Mouse (Mus musculus): ENCODE data around the gene Olfr307. TPM values are rescaled to one million over a fixed set of nuclear protein-coding genes. Genes with fewer than 3 reads are reported as not detected.
"Not testable (repeated sequence)": the region's sequence is repeated elsewhere in the genome, so short reads cannot be mapped to it uniquely, and the experiment has no call there.

Gene Olfr307
- under 1 TPM in 1 of 3 experiments, not detected in 2; 0.07 TPM for polyA plus RNA-seq (2017; shearing (Covaris generic))

GRCm38 (mm10) chr7:86337486-86337885, at the start of gene Olfr307:
TSS of gene Olfr307 (minus strand) at chr7:86337586.
- ATAC-seq: no peak

GRCm38 (mm10) chr7:86386558-86386957, 49.2 kb upstream of the Olfr307 start, which contains the start of gene Olfr304:
TSS of gene Olfr304 (minus strand) at chr7:86386658.
- ATAC-seq: no peak

GRCm38 (mm10) chr7:86385769-86386168, 48.4 kb upstream of the Olfr307 start:
- no peak for ATAC-seq

GRCm38 (mm10) chr7:86366828-86367227, 29.4 kb upstream of the Olfr307 start, which contains the start of gene Olfr305:
TSS of gene Olfr305 (minus strand) at chr7:86366928.
- ATAC-seq: no peak

- not testable (repeated sequence) for ATAC-seq
Measured at GRCm38 (mm10) chr7:86346296-86346695, 8.9 kb upstream of the Olfr307 start.

GRCm38 (mm10) chr7:86344253-86344652, 6.9 kb upstream of the Olfr307 start:
- no peak for ATAC-seq

- no peak for ATAC-seq
Measured at GRCm38 (mm10) chr7:86342881-86343565, 5.6 kb upstream of the Olfr307 start.

- no peak for ATAC-seq
Measured at GRCm38 (mm10) chr7:86325530-86325929, 11.9 kb downstream of the Olfr307 start, which contains the start of gene Olfr308. TSS of gene Olfr308 (minus strand) at chr7:86325630.

GRCm38 (mm10) chr7:86321323-86321722, 16.1 kb downstream of the Olfr307 start:
- ATAC-seq: no peak

- no peak for ATAC-seq
Measured at GRCm38 (mm10) chr7:86313608-86314007, 23.8 kb downstream of the Olfr307 start, which contains the start of gene Olfr309. TSS of gene Olfr309 (minus strand) at chr7:86313708.

Other genes starting within 250 kb of the Olfr307 start
- not detected for gene Vmn2r75, start 165.8 kb downstream of the Olfr307 start, polyA plus RNA-seq (2017; shearing (Covaris generic))
- under 1 TPM in 1 of 3 experiments, not detected in 2; 0.04 TPM for gene Vmn2r76, start 91.3 kb downstream of the Olfr307 start, polyA plus RNA-seq (2017; shearing (Covaris generic))
- not detected for gene Olfr310, start 60.4 kb downstream of the Olfr307 start, polyA plus RNA-seq (2017; shearing (Covaris generic))
- not detected for gene Olfr309, start 23.9 kb downstream of the Olfr307 start, polyA plus RNA-seq (2017; shearing (Covaris generic))
- gene Olfr308, start 12.0 kb downstream of the Olfr307 start, polyA plus RNA-seq (2017; shearing (Covaris generic)): not detected
- not detected for gene Olfr305, start 29.3 kb upstream of the Olfr307 start, polyA plus RNA-seq (2017; shearing (Covaris generic))
- gene Olfr304, start 49.1 kb upstream of the Olfr307 start, polyA plus RNA-seq (2017; shearing (Covaris generic)): not detected
- gene Olfr303, start 60.2 kb upstream of the Olfr307 start, polyA plus RNA-seq (2017; shearing (Covaris generic)): not detected
- not detected for gene Olfr301, start 66.3 kb upstream of the Olfr307 start, polyA plus RNA-seq (2017; shearing (Covaris generic))
- not detected for gene Olfr299, start 122.3 kb upstream of the Olfr307 start, polyA plus RNA-seq (2017; shearing (Covaris generic))
- gene Olfr298, start 154.9 kb upstream of the Olfr307 start, polyA plus RNA-seq (2017; shearing (Covaris generic)): not detected
- gene Olfr297, start 182.4 kb upstream of the Olfr307 start, polyA plus RNA-seq (2017; shearing (Covaris generic)): not detected
- gene Olfr295, start 246.3 kb upstream of the Olfr307 start, polyA plus RNA-seq (2017; shearing (Covaris generic)): not detected